Mouse (Mus musculus): ENCODE measurements around the gene Cd86. TPM values are rescaled to one million over a fixed set of nuclear protein-coding genes. Genes with fewer than 3 reads are reported as not detected.

Cd86 gene
- 1.5 and 2.0 TPM in 2 replicates for polyA plus RNA-seq (2015; fragmentation: Nextera tagmentation; extraction: Ambion mirVana)

DNA sequence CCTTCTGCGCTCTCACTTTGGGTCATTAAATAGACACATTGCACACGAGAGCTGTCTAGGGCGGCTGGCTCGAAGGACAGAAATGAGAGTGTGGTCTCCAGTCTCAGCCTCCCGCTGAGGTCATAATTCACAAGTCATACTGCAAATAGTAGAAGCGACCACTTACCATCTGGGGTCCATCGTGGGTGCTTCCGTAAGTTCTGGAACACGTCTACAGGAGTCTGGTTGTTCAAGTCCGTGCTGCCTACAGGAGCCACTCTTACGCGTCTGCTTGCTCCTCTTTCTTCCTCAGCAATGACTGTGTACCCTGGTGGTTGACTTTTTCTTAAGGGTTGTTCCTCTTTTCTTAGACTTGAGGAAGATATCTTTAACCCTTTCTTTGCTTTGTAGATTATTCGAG is at the start of gene Cd86:
Gene Cd86 (minus strand): TSS at position 300 of the 400 bp plus-strand sequence.
- no peak within 1 kb of the TSS for H3K27ac ChIP-seq (replicated peaks)
- no peaks in the 10 kb centered on the region for H3K9me3 ChIP-seq (ENCODE audit: control insufficient read depth, low read length)
- H3K4me3 ChIP-seq (ENCODE audit: low read depth, low read length) = no peak within 1 kb of the TSS
- H3K9ac ChIP-seq (ENCODE audit: low read length) = no peak within 1 kb of the TSS
- TF ChIP-seq CTCF (IDR thresholded peaks at IDR 0.05; ENCODE audit: low read depth) (no peak), EP300 (optimal IDR thresholded peaks at IDR 0.05) (no peak)
- 67% methylated on average over 13 of the region's 13 CpGs for WGBS
- ATAC-seq (ENCODE audit: low FRiP score, low TSS enrichment) = no peak
- H3K27me3 ChIP-seq (ENCODE audit: control insufficient read depth, insufficient read depth, low read length) = no peaks in the 10 kb centered on the region
- H3K36me3 ChIP-seq (ENCODE audit: control insufficient read depth, insufficient read depth, low read length) = no peaks in the 10 kb centered on the region
- no peak for DNase-seq (ENCODE audit: low spot score)
- no peak within 1 kb of the TSS for H3K4me2 ChIP-seq (replicated peaks; ENCODE audit: low read depth)
- H3K4me1 ChIP-seq (replicated peaks; ENCODE audit: control insufficient read depth, insufficient read depth) = no peaks in the 10 kb centered on the region

DNA sequence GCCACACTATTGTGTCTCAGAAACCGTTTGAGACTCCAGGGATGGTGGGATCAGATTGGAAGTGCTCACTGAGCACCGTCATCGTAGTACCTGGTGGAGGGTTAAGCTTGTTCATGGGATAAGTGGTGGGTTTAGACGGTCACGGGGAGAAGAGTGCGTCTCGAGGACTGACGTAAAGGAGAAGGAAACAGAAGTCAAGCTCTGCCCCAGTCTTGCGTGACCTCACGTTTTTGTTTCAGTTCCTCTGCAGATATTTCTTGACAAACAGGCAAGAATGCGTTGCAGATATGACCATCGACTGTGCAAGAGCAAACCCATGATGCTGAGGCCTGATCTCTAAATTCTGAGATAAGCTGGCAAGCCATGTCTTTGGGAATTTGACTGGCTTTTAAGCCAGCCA is 45.9 kb upstream of the Cd86 start:
- Histone ChIP-seq H3K4me2 (replicated peaks; ENCODE audit: low read depth) (no peak overlapping the region), H3K27ac (replicated peaks) (no peak overlapping the region), H3K4me3 (ENCODE audit: low read depth, low read length) (no peak overlapping the region), H3K27me3 (ENCODE audit: control insufficient read depth, insufficient read depth, low read length) (no peaks in the 10 kb centered on the region), H3K4me1 (replicated peaks; ENCODE audit: control insufficient read depth, insufficient read depth) (no peaks in the 10 kb centered on the region), H3K9me3 (ENCODE audit: control insufficient read depth, low read length) (no peaks in the 10 kb centered on the region), H3K36me3 (ENCODE audit: control insufficient read depth, insufficient read depth, low read length) (no peaks in the 10 kb centered on the region), H3K9ac (ENCODE audit: low read length) (no peak overlapping the region)
- WGBS = 80% methylated on average over 12 of the region's 12 CpGs
- ATAC-seq (ENCODE audit: low FRiP score, low TSS enrichment) (no peak), DNase-seq (ENCODE audit: low spot score) (no peak)
- TF ChIP-seq EP300 (optimal IDR thresholded peaks at IDR 0.05) = no peak

DNA sequence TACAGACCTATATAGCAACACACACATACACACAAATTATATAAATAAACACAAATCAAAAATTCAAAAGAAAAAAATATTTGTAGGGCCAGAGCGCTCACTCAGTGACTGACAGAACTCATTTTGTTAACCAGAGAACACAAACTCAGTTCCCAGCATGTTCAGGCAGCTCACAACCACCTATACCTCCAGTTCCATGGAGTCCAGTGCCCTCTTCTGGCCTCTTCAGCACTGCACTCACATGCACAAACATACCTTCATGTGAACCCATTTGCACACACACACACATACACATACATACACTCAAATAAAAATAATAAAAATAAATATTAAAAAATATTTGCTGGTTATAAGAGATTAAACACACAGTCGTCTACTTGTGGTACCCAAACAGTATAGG is 44.9 kb upstream of the Cd86 start:
- H3K4me3 ChIP-seq (ENCODE audit: low read depth, low read length) = no peak overlapping the region
- no peaks in the 10 kb centered on the region for H3K4me1 ChIP-seq (replicated peaks; ENCODE audit: control insufficient read depth, insufficient read depth)
- no peak overlapping the region for H3K9ac ChIP-seq (ENCODE audit: low read length)
- H3K4me2 ChIP-seq (replicated peaks; ENCODE audit: low read depth) = no peak overlapping the region
- no peaks in the 10 kb centered on the region for H3K36me3 ChIP-seq (ENCODE audit: control insufficient read depth, insufficient read depth, low read length)
- no peaks in the 10 kb centered on the region for H3K27me3 ChIP-seq (ENCODE audit: control insufficient read depth, insufficient read depth, low read length)
- 91% methylated on average over 2 of the region's 2 CpGs for WGBS
- TF ChIP-seq EP300 (optimal IDR thresholded peaks at IDR 0.05) (no peak), CTCF (IDR thresholded peaks at IDR 0.05; ENCODE audit: low read depth) (peak; percentile 50)
- H3K9me3 ChIP-seq (ENCODE audit: control insufficient read depth, low read length) = no peaks in the 10 kb centered on the region
- ATAC-seq (ENCODE audit: low FRiP score, low TSS enrichment) = no peak
- no peak overlapping the region for H3K27ac ChIP-seq (replicated peaks)
- DNase-seq (ENCODE audit: low spot score) = no peak

DNA sequence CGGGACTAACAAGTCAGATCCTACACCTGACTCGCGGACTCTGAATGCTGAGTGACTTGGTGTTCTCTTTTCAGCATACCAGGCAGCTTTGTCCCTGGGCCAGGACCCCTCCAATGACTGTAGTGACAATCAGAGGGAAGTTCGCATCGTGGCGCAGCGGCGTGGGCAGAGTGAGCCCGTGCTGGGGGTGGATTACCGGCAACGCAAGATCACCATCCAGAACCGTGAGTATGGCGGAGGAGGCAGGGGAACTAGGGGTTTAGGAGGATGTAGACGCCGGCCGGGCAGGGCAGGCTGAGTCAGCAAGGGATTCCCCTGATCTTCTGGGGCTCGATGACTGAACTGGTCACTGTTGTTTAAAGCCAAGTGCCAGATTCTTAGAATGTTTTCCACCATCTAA is 43.5 kb upstream of the Cd86 start:
- H3K36me3 ChIP-seq (ENCODE audit: control insufficient read depth, insufficient read depth, low read length) = no peaks in the 10 kb centered on the region
- TF ChIP-seq CTCF (IDR thresholded peaks at IDR 0.05; ENCODE audit: low read depth) (no peak), EP300 (optimal IDR thresholded peaks at IDR 0.05) (no peak)
- H3K27ac ChIP-seq (replicated peaks) = no peak overlapping the region
- H3K4me3 ChIP-seq (ENCODE audit: low read depth, low read length) = no peak overlapping the region
- no peak for DNase-seq (ENCODE audit: low spot score)
- no peak for ATAC-seq (ENCODE audit: low FRiP score, low TSS enrichment)
- H3K4me2 ChIP-seq (replicated peaks; ENCODE audit: low read depth) = no peak overlapping the region
- no peak overlapping the region for H3K9ac ChIP-seq (ENCODE audit: low read length)
- no peaks in the 10 kb centered on the region for H3K9me3 ChIP-seq (ENCODE audit: control insufficient read depth, low read length)
- 88% methylated on average over 17 of the region's 17 CpGs for WGBS
- no peaks in the 10 kb centered on the region; the same call in 1 of the 2 replicates for H3K27me3 ChIP-seq (ENCODE audit: control insufficient read depth, insufficient read depth, low read length)
- no peaks in the 10 kb centered on the region for H3K4me1 ChIP-seq (replicated peaks; ENCODE audit: control insufficient read depth, insufficient read depth)

DNA sequence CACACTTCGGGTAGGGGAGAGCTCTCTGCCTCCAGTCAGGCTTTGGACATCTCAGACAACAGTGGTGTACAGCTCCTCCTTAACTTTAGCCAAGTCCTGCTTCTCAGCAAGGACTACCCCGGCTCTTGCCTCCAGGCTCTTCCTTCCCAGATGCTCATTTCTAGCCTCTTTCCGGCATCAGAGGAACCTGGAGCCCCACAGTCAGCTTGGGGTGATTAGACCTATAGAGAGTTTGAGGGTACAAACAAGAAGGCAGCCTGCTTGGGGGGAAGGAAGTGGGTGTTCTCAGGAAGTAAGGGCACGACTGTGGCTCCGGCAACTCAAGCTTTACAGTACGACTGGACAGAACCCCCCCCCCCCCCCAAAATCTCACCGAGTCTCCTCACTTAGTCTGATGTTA is 42.9 kb upstream of the Cd86 start:
- Histone ChIP-seq H3K9me3 (ENCODE audit: control insufficient read depth, low read length) (no peaks in the 10 kb centered on the region), H3K36me3 (ENCODE audit: control insufficient read depth, insufficient read depth, low read length) (no peaks in the 10 kb centered on the region), H3K4me1 (replicated peaks; ENCODE audit: control insufficient read depth, insufficient read depth) (no peaks in the 10 kb centered on the region), H3K27ac (replicated peaks) (no peak overlapping the region), H3K4me3 (ENCODE audit: low read depth, low read length) (no peak overlapping the region), H3K9ac (ENCODE audit: low read length) (no peak overlapping the region), H3K4me2 (replicated peaks; ENCODE audit: low read depth) (no peak overlapping the region), H3K27me3 (ENCODE audit: control insufficient read depth, insufficient read depth, low read length) (no peaks in the 10 kb centered on the region; the same call in 1 of the 2 replicates)
- DNase-seq (ENCODE audit: low spot score) (no peak), ATAC-seq (ENCODE audit: low FRiP score, low TSS enrichment) (no peak)
- TF ChIP-seq EP300 (optimal IDR thresholded peaks at IDR 0.05) (no peak), CTCF (IDR thresholded peaks at IDR 0.05; ENCODE audit: low read depth) (no peak)
- whole genome bisulfite sequencing = 76% methylated on average over 7 of the region's 7 CpGs

DNA sequence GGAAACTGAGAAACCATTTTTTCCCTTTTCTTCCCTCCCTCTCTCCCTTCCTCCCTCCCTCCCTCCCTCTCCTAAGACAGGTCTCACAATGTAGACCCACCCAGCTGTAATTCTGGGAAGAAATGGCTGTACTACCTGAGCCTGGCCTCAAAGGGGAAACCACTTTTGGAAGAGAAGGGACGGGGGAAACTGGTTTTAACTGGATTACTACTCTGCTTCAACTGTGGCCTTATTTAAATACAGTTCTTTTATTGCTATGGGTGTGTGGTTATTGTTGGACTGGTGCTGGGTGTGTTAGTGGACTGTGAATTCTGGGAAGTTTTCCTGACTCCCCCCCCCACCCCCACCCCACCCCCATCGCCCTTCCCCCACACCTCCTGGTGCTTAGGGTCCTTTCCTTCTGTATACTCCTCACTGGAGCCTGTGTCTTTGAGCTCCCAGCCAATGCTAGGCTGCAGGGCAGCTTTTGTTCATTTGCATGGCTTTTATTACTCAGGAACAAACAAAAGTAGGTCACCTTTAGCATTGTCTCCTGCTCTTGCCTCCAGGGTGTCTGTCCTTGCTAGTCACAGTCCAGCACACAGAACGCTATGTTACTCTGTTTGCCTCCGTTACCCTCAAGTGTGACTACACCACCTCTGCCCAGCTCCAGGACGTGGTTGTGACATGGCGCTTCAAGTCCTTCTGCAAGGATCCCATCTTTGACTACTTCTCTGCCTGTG is 42.0 kb upstream of the Cd86 start:
- H3K4me1 ChIP-seq (replicated peaks; ENCODE audit: control insufficient read depth, insufficient read depth) = no peaks in the 10 kb centered on the region
- H3K36me3 ChIP-seq (ENCODE audit: control insufficient read depth, insufficient read depth, low read length) = no peaks in the 10 kb centered on the region
- no peaks in the 10 kb centered on the region; the same call in 1 of the 2 replicates for H3K27me3 ChIP-seq (ENCODE audit: control insufficient read depth, insufficient read depth, low read length)
- H3K4me2 ChIP-seq (replicated peaks; ENCODE audit: low read depth) = no peak overlapping the region
- TF ChIP-seq EP300 (optimal IDR thresholded peaks at IDR 0.05) = no peak
- no peak for TF ChIP-seq CTCF (IDR thresholded peaks at IDR 0.05; ENCODE audit: low read depth)
- H3K27ac ChIP-seq (replicated peaks) = no peak overlapping the region
- H3K9ac ChIP-seq (ENCODE audit: low read length) = no peak overlapping the region
- no peaks in the 10 kb centered on the region for H3K9me3 ChIP-seq (ENCODE audit: control insufficient read depth, low read length)
- ATAC-seq (ENCODE audit: low FRiP score, low TSS enrichment) = peak; percentile 53; the same call in 1 of the 2 replicates
- no peak overlapping the region for H3K4me3 ChIP-seq (ENCODE audit: low read depth, low read length)
- WGBS = 59% methylated on average over 6 of the region's 6 CpGs
- no peak for DNase-seq (ENCODE audit: low spot score)
